Mouse (Mus musculus): ENCODE measurements around the gene Gm20929. TPM values are rescaled to one million over a fixed set of nuclear protein-coding genes. Genes with fewer than 3 reads are reported as not detected.

The Gm20929 gene
- not detected in 2 replicates for polyA plus RNA-seq (2012; rRNA removed)

GRCm38 (mm10) chrY:53843649-53844048 is at the start of gene Gm20929:
TSS of gene Gm20929 (plus strand) at chrY:53843949.

